Mouse (Mus musculus) heart, postnatal 25 days (tissue): Measurements from ENCODE around the gene Mylk. TPM values are rescaled to one million over a fixed set of nuclear protein-coding genes. Genes with fewer than 3 reads are reported as not detected.
A peak's percentile ranks its signal among the peaks of the same experiment; 100 is the strongest.

ENCODE experiments used
- DNase-seq: peaks from one replicate; pipeline ENCODE4 v3.0.0; 2022; ENCODE audit warnings: low spot score
- intact Hi-C: fragments of 180-260 bp; cut with DNase I; formaldehyde crosslinking; loops from one replicate; pipeline ENCODE4 v1.15.1; 2025
- total RNA-seq, 2 experiments: library from RNA; stranded (reverse); gene quantifications; 2 replicates each; pipeline ENCODE4 v1.2.3; 2021

Gene Mylk
- total RNA-seq, 2 experiments from 2014 or later: 29.2 to 42.1 TPM

- DNase-seq: no peak
- intact Hi-C loops: no loop called here
These were observed 89.5 kb downstream of the Mylk start for GRCm38 (mm10) chr16:34834477-34834876.

- no peak for DNase-seq
- intact Hi-C loops: no loop called here
These were observed 94.1 kb downstream of the Mylk start for GRCm38 (mm10) chr16:34839004-34839703.

DNA sequence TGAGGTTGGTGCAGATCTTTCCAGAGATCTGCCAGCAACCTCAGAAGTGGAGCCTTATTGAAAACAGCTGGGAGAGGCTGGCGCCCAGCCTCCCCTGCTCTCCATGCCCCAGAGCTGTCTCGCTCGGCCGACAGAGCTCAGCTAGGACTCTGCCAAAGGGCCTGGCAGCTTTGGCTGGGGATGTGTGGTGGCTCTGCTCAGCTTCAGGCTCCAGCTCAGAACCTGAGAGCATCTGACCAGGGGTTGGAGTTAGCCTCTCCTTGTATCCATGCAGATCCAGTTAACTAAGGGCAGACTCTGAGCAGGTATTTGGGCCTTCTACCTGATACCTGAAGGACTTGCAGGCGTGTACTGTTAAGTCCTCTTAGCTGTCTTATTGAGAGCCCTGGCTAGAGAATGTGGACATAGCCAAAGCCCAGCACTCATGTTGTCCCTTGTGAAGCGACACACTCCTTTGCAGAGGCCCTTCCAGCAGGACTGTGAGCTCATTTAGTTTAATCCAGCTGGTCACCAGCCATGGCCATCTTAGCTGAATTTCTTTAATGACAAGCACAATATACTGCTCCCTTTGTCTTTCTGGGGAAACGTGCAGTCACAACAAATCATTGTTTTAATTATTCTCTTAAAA is 94.8 kb downstream of the Mylk start:
- intact Hi-C loops: no loop called here
- DNase-seq: peak; percentile 11

DNA sequence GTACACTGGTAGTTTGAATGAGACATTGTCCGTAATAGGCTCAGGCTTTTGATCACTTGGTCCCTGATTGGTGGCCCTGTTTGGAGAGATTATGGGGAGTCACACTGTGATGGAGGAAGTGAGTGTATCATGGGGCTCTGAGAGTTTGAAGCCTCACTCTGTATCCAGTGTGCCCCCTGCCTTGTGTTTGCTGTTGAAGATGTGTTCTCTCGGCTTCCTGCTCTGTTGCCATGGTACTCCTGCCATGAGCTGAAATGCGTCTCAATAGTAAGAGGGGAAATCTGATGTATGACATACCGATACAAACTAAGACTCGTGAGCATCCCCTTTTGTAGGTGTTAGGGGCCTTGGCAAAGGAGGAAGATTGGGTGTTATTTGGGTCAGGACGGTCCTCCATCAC is 99.8 kb downstream of the Mylk start:
- DNase-seq: no peak
- intact Hi-C loops: no loop called here

DNA sequence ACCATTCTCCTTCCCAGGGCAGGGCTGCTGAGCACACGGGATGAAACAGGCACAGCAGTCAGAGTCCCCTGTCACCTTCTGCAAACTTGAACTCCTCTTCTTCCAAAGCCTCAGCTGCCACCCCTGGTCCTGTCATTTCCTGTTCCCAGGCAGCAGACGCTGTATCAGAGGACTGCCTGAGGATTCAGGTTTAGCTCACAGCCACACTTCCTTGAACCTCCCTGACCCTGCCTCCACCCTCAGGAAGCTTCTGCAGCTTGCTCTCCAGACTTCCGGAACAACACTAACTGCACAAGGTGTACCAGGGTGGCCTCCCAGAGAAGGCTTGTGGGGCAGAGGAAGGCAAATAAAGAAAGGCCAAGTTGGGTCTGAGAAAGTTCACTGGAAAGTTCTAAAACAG is 102.6 kb downstream of the Mylk start:
- intact Hi-C loops: no loop called here
- DNase-seq: no peak

GRCm38 (mm10) chr16:34854066-34854465 is 109.1 kb downstream of the Mylk start:
- intact Hi-C loops: no loop called here
- DNase-seq: no peak

- no peak for DNase-seq
- intact Hi-C loops: no loop called here
These were observed 110.1 kb downstream of the Mylk start for GRCm38 (mm10) chr16:34855136-34855535.

DNA sequence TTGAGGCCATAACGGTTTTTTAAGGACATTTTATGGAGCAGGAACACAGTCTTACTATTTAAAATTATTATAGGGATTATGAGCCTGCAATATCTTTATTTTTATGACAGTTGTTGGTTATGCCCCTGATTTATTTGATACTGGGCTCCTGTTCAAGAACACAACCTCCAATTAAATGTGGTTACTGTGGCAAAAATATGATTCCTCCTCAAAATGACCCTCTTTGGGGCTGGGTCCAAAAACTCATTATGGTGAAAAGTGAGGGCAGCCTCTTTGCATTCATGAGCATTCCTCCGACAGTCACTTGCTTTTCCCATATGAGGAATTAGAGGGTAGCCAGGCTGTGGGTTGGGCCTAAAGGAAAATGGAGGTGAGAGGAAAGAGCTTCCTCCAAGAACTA is 110.7 kb downstream of the Mylk start:
- intact Hi-C loops: no loop called here

GRCm38 (mm10) chr16:34857631-34858030 is 112.6 kb downstream of the Mylk start:
- no peak for DNase-seq
- intact Hi-C loops: no loop called here

More for the DNA sequence above, 110.7 kb downstream of the Mylk start:
- DNase-seq: no peak

DNA sequence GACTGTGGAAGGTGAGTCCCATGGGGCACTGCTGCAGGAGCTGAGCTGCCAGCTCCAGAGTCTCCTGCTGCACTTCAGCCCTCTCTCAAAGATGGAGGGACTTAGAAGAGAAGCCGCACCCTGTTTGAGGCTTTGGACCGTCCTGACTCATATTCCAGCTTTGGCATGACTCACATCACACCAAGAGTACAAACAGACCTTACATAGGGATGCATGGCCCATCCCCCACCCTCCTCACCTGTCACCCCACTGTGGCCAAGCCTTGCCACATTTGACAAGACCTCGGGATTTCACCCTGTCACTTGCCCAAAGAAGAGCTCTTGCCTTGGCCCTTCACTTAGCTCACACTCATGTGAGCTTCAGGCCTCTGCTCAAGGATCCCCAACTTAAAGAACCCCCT is 115.8 kb downstream of the Mylk start:
- intact Hi-C loops: no loop called here
- no peak for DNase-seq

DNA sequence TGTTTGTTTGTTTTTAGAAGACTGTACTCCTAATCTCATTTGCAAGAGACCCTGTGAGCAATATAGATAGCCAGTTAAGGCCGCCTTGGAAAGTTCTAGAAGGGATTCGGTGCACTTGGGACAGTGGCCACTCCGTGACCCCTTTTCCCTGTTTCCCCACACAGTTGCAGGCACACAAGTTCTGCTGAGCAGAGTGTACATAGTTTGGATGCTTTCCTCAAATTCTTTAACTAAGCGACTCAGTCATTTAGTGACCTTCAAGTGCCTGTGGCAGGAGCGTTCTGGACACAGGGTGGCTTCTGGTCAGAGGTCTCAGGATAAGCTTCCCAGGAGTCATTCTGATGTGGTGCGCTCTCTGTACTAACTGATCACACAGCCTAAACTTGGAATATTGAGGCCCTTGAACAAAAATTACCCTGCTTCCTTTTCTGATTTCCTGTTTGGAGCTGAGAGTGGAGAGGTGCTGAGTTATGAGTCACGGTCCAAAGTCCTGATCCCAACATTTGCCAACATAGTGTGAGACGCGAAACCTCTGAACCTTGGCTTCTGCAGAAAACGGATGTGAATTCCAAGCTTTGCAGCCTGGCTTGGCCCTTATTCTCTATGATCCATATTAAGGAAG is 116.8 kb downstream of the Mylk start:
- intact Hi-C loops: no loop called here
- DNase-seq: no peak

GRCm38 (mm10) chr16:34865373-34865772 is 120.4 kb downstream of the Mylk start:
- no peak for DNase-seq
- intact Hi-C loops: no loop called here

DNA sequence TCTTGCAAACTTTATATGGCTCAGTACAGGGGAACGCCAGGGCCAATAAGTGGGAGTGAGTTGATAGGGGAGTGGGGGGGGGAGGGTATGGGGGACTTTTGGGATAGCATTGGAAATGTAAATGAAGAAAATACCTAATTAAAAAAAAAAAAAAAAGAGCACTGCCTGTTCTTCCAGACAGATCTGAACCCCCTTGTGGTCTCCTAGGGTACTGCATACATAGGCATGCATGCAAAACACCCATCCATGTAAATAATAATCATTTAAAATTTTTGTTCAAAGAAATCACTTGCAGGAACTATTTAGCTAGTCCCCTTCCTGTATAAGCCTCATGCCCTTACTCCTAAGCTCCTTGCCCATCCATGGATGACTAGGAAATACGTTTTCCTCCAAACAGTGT is 122.2 kb downstream of the Mylk start:
- intact Hi-C loops: no loop called here
- DNase-seq: no peak

GRCm38 (mm10) chr16:34880031-34880778 is 135.2 kb downstream of the Mylk start:
- DNase-seq: no peak
- intact Hi-C loops: no loop called here

GRCm38 (mm10) chr16:34880815-34881214 is 135.8 kb downstream of the Mylk start:
- intact Hi-C loops: no loop called here
- DNase-seq: no peak

GRCm38 (mm10) chr16:34887037-34887436 is 142.0 kb downstream of the Mylk start:
- no peak for DNase-seq
- intact Hi-C loops: no loop called here

- intact Hi-C loops: no loop called here
- no peak for DNase-seq
These were observed 149.0 kb downstream of the Mylk start for GRCm38 (mm10) chr16:34894016-34894415.

DNA sequence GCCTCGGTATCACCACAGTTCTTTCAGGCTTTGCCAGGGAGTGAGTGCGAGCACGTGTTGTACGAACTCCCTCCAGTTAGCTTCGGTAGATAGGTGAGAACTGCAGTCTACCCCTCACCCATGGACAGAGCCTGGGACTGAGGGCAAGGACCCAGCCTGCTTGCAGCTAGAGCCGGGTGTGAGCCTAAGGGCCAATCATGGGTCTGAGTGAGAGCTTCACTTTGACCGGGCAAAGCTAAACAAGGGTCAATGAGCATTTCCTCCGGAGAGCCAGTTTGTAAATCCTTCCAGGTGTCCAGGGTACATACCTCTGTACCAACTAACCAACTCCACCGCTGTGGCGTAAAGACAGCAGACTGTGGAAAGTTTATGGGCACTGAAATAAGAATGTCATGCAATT is 150.9 kb downstream of the Mylk start:
- intact Hi-C loops: no loop called here
- DNase-seq: no peak

DNA sequence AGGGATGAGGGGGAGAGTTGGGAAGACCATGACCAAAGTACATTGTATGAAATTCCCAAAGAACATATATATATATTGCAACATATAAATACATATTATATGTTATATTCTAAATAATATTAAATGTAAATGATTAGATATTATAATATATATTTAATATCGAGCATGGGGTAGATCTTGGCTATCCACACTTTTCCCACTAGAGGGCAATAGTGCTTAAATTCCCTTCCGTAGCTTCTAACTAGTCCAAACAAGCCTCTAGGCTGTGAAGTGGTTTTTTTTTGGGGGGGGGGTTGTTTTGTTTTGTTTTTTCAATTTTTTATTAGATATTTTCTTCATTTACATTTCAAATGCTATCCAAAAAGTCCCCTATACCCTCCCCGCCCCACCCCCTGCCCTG is 152.0 kb downstream of the Mylk start:
- intact Hi-C loops: no loop called here
- no peak for DNase-seq

GRCm38 (mm10) chr16:34898057-34898789 is 153.2 kb downstream of the Mylk start:
- no peak for DNase-seq
- intact Hi-C loops: no loop called here
